16 mouse cellular contexts compared by ENCODE assay signal in genomic region chr1:155801014-155801991, GRCm38 (mm10). TPM values are rescaled to one million over a fixed set of nuclear protein-coding genes. Genes with fewer than 3 reads are reported as not detected.
A peak's percentile ranks its signal among the peaks of the same experiment; 100 is the strongest.
DNase-seq lines count a peak whose midpoint lies in the region; ATAC-seq and TF ChIP-seq lines count a peak whose summit lies in the region.
"Had no signal": no experiment of that assay in that cellular context is flagged by ENCODE, and none has a peak within 500 bp of the region (broad histone marks: within the 10 kb centered on the region; RNA-seq: fewer than 3 reads in every experiment).

No protein-coding gene starts in this region.

- 0 out of 2 replicates have a peak, but pooled peaks have one; percentile 9 for TF ChIP-seq CTCF in gastrocnemius, adult 2 months (IDR thresholded peaks at IDR 0.05)
- TF ChIP-seq CTCF in lung, embryonic 14.5 days (IDR thresholded peaks at IDR 0.05; ENCODE audit: low read depth) = peak; percentile 6; the same call in 1 of the 2 replicates

- intact Hi-C loops in gastrocnemius, adult 2 months (cut with DNase I) = no loop called here
- intact Hi-C loops in gastrocnemius, postnatal 36 days (cut with DNase I) = no loop called here

- peaks cover 3% of the 10 kb centered on the region; the same call in 1 of the 2 replicates for H3K4me1 ChIP-seq in lung, embryonic 14.5 days (ENCODE audit: insufficient read depth)
- H3K4me1 ChIP-seq in forebrain, embryonic 11.5 days (replicated peaks; ENCODE audit: control insufficient read depth, insufficient read depth, low read length) = no peaks in the 10 kb centered on the region

- no peak overlapping the region for H3K4me2 ChIP-seq in lung, embryonic 14.5 days
- H3K4me2 ChIP-seq in forebrain, embryonic 11.5 days (ENCODE audit: low read depth, low read length, severe bottlenecking) = no peak overlapping the region
- H3K4me2 ChIP-seq: limb, embryonic 15.5 days; lung, embryonic 15.5 days had no signal

- WGBS in lung, embryonic 14.5 days = 71% methylated on average over 11 of the region's 11 CpGs
- 92% methylated on average over 11 of the region's 11 CpGs for WGBS in forebrain, embryonic 11.5 days

- no peak overlapping the region for H3K4me3 ChIP-seq in gastrocnemius, adult 2 months
- no peak overlapping the region for H3K4me3 ChIP-seq in lung, embryonic 14.5 days (ENCODE audit: low read depth, low read length)
- H3K4me3 ChIP-seq in forebrain, embryonic 11.5 days (ENCODE audit: low read depth, low read length) = no peak overlapping the region
- H3K4me3 ChIP-seq: limb, embryonic 15.5 days; lung, embryonic 15.5 days had no signal

- H3K27me3 ChIP-seq in lung, embryonic 14.5 days (ENCODE audit: insufficient read depth, low read length) = no peaks in the 10 kb centered on the region
- H3K27me3 ChIP-seq in forebrain, embryonic 11.5 days (ENCODE audit: control insufficient read depth, insufficient read depth, low read length) = no peaks in the 10 kb centered on the region
- H3K27me3 ChIP-seq: limb, embryonic 15.5 days; lung, embryonic 15.5 days had no signal

- no peaks in the 10 kb centered on the region for H3K9me3 ChIP-seq in lung, embryonic 14.5 days (ENCODE audit: low read depth, low read length)
- H3K9me3 ChIP-seq in forebrain, embryonic 11.5 days (ENCODE audit: control insufficient read depth, low read length) = no peaks in the 10 kb centered on the region
- H3K9me3 ChIP-seq: limb, embryonic 15.5 days; lung, embryonic 15.5 days had no signal

- no peak overlapping the region for H3K9ac ChIP-seq in lung, embryonic 14.5 days
- H3K9ac ChIP-seq in forebrain, embryonic 11.5 days (ENCODE audit: low read length) = no peak overlapping the region
- H3K9ac ChIP-seq: forebrain, postnatal 0 days; limb, embryonic 15.5 days; lung, embryonic 15.5 days had no signal

- no peak overlapping the region for H3K27ac ChIP-seq in gastrocnemius, adult 2 months
- H3K27ac ChIP-seq in lung, embryonic 14.5 days (ENCODE audit: low read depth) = no peak overlapping the region
- H3K27ac ChIP-seq in forebrain, embryonic 11.5 days (ENCODE audit: low read depth, low read length) = no peak overlapping the region
- H3K27ac ChIP-seq: limb, embryonic 15.5 days; lung, embryonic 15.5 days had no signal

- no peak for DNase-seq in gastrocnemius, adult 2 months
- no peak for DNase-seq in gastrocnemius, postnatal 4 days (ENCODE audit: low spot score in 2 of 2)
- no peak for DNase-seq in lung, embryonic 14.5 days
- DNase-seq in lung, postnatal 10 days = no peak
- peak; percentile 77 for DNase-seq in fat pad, adult 2 months (ENCODE audit: extremely low read depth, low read depth, low spot score)
- no peak for DNase-seq in embryo, embryonic 10 days (ENCODE audit: low spot score)
- no peak for DNase-seq in gastrocnemius, postnatal 36 days
- DNase-seq in forebrain, embryonic 11.5 days (ENCODE audit: low spot score) = no peak
- DNase-seq: forebrain, postnatal 0 days; heart, adult 11 months; kidney, postnatal 14 days; layer of hippocampus, postnatal 36 days had no signal

- peaks cover 27% of the 10 kb centered on the region for H3K36me3 ChIP-seq in lung, embryonic 14.5 days (ENCODE audit: insufficient read depth)
- H3K36me3 ChIP-seq in forebrain, embryonic 11.5 days (ENCODE audit: control insufficient read depth, insufficient read depth, low read length) = no peaks in the 10 kb centered on the region

- ATAC-seq in lung, embryonic 14.5 days (ENCODE audit: insufficient read depth) = no peak
- no peak for ATAC-seq in forebrain, embryonic 11.5 days (replicated peaks; ENCODE audit: low FRiP score)
- ATAC-seq: forebrain, postnatal 0 days had no signal

RNA-seq across cellular contexts. Expression of gene Qsox1, which starts 11.4 kb away (rescaled TPM):
- total RNA-seq in gastrocnemius, adult 2 months (2021) = 10 to 100 TPM; 21.7 to 22.0 TPM
- total RNA-seq in gastrocnemius, postnatal 4 days (2021) = 10 to 100 TPM; 55.3 to 59.9 TPM
- polyA plus RNA-seq in lung, embryonic 14.5 days (2014; fragmentation: Nextera tagmentation; extraction: Ambion mirVana) = 18.2 and 19.7 TPM in 2 replicates
- 10 to 100 TPM; 23.0 to 23.7 TPM for total RNA-seq in gastrocnemius, postnatal 36 days (2021)
- 8.4 and 8.8 TPM in 2 replicates for polyA plus RNA-seq in forebrain, embryonic 11.5 days (2014; fragmentation: Nextera tagmentation; extraction: Ambion mirVana)

RNA-seq across cellular contexts. Expression of gene Lhx4, which starts 49.8 kb away (rescaled TPM):
- not detected for total RNA-seq in gastrocnemius, adult 2 months (2021)
- total RNA-seq in gastrocnemius, postnatal 4 days (2021) = not detected
- 0.05 TPM in 1 of 2 replicates, not detected in the other for polyA plus RNA-seq in lung, embryonic 14.5 days (2014; fragmentation: Nextera tagmentation; extraction: Ambion mirVana)
- total RNA-seq in gastrocnemius, postnatal 36 days (2021) = not detected
- 0.07 and 0.08 TPM in 2 replicates for polyA plus RNA-seq in forebrain, embryonic 11.5 days (2014; fragmentation: Nextera tagmentation; extraction: Ambion mirVana)
- total RNA-seq: forebrain, postnatal 0 days; layer of hippocampus, postnatal 36 days; megakaryocyte, adult 5-6 weeks had no signal
- polyA plus RNA-seq: heart, embryonic 16.5 days; lung, embryonic 15.5 days had no signal
